Mouse (Mus musculus) cerebellum, postnatal 14 days (tissue): Measurements from ENCODE around the gene Os9.
"Not testable (repeated sequence)": the region's sequence is repeated elsewhere in the genome, so short reads cannot be mapped to it uniquely, and the experiment has no call there.

Experiments used
- DNase-seq, 2 experiments: peaks; one replicate each; pipeline ENCODE4 v3.0.0; 2021; ENCODE audit warnings: mixed read lengths in 2 of 2

Os9 gene

DNA sequence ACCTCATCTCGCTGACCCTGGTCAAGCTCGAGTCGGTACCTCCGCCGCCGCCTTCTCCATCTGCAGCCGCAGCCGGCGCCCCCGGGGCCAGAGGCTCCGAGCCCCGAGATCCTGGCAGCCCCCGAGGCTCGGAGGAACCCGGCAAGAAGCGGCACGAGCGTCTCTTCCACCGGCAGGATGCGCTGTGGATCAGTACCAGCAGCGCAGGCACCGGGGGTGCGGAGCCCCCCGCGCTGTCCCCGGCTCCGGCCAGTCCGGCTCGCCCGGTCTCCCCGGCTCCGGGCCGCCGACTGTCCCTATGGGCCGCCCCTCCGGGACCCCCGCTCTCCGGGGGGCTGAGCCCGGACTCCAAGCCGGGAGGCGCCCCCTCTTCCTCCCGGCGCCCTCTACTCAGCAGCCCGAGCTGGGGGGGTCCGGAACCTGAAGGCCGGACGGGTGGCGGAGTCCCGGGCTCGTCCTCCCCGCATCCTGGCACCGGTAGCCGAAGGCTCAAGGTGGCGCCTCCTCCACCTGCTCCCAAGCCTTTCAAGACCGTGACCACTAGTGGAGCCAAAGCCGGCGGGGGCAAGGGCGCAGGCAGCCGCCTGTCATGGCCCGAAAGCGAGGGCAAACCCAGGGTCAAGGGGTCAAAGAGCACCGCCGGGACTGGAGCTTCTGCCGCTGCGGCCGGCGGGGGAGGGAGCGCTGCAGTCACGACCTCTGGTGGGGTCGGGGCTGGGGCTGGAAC, 41.1 kb downstream of the Os9 start:
- peak; percentile 76 to 80 for DNase-seq

DNA sequence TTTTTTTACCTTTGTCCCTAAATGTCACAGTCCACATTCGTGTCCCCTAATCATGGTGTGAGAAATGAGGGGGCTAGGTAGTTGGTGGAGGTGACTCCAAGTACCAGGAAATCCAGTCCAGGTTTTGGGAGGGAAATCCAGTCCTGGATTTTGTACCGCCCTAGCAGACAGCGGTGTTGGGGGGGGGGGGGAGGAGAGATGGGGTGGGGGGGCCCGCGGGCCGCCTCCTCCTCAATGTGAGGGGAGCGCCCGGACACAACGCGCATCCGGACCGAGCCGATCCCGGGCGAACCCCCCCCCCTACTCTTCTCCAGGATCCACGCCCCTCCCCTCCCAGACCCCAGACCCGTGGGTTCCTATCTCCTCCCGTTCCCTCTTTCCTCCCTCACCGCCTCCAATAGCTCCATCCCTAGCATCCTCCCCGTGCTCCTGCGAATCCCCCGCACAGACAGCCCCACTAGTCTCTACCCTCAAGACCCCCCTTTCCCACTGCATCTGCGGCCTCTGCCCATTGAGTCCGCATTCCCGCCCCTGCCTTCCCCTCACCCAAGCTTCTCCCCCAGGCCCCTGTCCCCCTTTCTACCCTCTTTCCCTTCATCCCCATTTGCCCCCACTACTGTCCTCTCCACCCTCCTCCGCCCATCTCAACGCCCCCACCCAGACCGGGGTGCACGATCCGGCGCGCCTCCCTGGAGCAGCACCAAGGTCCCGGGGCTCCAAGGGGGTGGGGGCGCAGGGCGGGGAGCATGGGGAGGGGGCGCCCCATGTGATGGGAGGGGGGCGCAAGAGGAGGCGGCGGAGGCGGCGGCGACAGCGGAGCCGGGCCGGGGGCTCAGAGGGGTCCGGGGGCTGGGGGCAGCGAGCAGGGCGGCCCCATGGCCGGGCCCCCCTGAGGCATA, 42.0 kb downstream of the Os9 start:
- DNase-seq: peak; percentile 87 to 88

DNA sequence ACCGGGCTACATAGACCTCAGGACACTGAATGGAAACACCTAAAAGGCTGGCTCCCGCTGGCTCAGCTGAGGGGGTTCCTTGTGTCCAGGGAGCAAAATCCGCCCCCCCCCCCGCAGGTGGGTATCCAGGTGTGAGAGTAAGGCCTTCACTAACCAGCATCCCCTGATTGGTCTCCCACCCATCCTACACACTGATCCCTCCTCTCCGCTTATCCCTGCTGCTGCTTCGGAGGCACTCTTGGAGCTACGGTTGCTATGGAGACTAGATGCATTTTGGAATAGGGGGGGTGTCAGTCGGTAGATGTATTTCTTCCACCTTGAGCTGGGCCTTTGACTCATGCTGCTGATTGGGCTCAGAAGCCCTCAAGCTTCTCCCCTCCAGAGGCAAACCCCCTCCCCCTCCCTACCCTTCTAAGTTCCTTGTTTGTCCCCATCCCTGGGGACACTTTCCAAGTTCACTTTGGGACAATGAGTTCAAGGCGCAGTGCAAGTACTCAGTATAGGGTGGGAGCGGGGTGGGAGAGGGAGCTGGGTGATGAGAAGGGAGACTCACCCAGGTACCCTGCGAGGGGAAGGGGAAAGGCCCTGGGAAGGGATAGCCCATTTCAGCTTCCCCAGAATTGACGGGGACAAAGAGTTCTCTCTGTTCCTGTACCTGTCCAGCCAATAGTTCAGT, 42.8 kb downstream of the Os9 start:
- DNase-seq: peak in 1 of 2 experiments; percentile 47

DNA sequence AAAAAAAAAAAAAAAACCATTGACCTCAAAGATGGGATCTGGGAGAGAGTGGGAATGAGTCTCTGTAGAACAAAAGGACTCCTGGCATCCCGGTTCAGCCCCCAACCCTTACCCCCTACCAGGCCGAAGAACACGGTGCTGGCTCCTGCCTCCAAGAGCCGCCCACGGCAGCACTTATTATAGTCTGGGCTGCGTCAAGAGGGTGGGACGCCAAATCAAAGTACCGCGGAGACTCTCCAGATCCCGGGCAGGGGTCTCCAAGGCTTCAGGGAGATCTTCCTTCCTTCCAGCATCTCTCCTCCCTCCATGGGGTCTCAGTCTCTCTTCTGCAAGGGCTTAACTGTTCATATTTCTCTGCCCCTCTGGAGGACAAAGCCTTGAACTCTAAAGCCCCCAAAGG, 43.4 kb downstream of the Os9 start:
- peak in 1 of 2 experiments; percentile 26 for DNase-seq

DNA sequence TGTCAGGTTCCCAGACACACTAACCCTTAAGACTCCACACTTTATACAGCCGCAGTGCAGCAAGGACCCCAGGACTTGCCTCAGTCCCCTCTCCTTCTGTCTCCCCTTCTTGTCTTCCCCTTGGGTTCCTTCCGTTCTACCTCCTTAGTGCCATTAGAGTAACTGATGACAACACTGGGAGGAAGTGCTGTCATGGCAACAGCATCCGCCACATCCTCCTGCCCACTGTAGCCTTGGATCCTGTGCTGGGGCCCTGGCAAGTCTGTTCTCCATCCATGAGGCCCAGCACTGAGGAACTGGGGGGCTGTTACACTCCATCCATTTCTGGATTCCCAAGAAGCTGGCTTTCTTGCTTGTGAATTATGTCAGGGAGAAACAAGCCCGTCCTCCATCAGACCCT, 44.8 kb downstream of the Os9 start:
- no peak for DNase-seq

DNA sequence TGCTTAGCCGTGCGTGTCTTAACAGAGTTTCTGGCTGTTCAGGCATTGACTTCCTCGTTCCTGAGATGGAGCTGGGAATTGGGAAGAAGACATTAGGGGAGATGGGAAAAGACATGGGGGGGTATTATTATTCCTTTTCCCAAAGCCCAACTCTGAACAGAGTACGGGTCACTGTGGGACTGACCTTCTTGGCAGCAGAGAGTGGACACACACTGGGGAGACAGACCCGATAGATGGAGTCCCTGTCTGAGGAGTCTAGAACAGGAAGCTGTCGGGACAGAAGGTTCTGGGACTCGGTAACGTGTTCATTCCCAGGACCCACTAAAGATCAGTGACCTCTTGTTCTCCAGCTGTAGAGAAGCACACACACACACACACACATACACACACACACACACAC, 45.3 kb downstream of the Os9 start:
- DNase-seq: no peak

DNA sequence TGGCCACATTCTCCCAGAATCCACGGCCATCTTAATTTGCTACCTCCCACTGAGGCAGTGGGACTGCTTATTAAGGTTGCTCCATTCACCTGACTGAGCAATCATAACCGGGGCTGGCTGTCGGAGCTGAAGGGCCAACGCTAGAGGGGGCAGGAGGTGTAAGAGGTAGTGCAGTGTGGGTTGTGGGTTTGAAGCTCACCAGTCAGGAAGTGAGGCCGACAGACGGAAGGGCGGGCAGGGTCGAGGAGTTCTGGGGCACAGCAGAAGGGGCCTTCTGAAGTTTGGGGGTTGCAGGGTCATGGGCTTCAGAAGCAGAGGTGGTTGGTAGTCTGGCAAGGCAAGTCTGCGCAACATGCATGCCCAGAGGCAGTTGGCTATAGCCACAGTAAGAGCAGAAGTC, 45.9 kb downstream of the Os9 start, which contains the start of gene Agap2:
Gene Agap2, plus strand, starts transcription at position 205 of the 400 bp plus-strand sequence.
- no peak for DNase-seq

DNA sequence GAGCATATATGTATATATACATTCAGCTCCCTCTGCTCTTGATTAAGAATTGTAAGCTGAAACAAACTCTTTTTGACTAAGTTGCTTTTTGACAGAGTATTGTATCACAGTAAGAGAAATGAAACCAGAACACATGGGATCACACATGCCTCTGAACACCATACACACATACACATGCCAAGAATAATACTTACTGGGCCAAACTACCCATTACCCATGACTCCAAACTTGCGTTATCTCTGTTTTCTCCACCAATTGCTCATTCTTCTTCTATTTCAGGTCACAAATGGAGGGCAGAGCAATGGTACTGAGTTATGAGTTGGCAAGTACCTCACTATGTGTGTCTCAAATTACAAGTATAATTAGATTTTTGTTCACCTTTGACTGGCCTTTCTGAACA, 47.0 kb downstream of the Os9 start:
- no peak for DNase-seq

DNA sequence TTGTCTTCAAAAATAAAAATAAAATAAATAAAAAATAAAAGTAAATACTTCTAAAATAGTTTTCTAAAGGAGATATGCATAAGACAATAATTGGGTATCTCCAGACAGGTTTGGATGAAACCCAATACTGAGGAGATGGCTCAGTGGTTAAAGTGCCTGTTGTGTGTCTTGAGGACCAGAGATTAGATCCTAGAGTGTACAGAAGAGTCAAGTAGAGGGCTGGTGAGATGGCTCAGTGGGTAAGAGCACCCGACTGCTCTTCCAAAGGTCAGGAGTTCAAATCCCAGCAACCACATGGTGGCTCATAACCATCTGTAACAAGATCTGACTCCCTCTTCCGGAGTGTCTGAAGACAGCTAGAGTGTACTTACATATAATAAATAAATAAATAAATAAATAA, 48.0 kb downstream of the Os9 start:
- not testable (repeated sequence) for DNase-seq

DNA sequence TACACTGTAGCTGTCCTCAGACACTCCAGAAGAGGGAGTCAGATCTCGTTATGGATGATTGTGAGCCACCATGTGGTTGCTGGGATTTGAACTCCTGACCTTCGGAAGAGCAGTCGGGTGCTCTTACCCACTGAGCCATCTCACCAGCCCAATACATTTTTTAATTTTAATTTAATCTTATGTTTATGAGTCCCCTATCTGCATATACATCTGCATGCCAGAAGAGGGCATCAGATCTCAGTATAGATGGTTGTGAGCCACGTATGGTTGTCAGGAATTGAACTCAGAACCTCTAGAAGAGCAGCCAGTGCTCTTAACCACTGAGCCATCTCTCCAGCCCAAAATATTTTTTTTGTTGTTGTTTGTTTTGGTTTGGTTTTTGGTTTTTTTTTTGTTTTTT, 48.7 kb downstream of the Os9 start:
- not testable (repeated sequence) for DNase-seq

DNA sequence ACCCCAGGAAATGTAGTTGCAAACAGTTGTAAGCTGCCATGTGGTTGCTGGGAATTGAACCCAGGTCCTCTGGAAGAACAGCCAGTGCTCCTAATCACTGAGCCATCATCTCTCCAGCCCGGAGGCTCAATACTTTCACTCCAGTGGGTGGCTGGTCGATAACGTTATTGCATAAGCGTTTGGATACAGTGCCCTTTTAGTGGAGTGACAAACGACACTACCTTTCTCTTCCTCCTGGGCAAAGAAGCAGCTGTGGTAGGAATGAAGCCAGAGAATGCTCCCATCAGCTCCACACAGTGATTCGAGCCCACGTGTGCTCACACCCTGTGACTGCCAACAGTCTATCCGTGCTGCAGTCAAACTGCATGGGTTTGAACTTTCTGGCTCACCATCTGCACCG, 49.7 kb downstream of the Os9 start:
- DNase-seq: no peak

DNA sequence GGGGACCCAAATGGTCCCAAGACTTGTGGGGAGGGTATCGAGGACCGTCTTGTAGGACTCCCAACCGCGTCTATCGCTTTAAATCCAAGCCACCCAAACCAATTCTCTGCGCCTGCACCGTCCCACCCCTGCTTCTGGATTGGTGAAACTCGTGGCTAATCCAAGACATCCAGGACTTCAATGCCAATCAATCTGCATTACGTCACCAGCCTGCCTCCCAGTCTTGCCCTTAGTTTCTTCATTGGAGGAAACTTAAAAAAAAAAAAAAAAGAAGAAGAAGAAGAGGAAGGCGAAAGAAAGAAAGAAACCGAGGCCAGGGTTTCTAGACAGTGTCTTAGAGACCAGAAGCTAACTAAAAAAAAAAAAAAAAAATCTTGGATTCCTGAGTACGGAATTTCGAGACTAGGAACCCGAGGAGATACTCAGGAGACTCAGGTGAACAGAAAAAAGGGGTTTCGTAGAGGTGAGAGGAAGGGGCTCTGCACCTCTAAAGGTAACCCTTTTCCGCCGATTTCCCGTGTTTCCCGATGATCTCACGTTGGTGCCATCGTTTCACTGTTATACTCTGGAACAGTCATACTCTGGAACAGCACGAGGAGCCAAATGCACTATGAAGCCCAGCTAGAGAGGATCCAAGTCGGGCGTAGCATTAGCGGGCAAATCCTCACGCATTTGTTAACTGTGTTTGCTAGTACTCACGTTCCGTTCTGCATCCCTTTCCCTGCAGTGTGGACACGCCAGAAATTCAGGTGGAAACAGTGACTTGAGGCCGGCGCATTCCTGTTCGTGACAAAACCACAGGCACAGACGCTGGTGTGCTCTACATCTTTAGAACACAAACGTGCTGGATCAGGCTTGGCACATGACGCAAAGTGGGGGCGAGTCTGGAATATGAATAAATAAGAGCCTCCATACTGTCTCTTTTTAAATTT, 50.5 kb downstream of the Os9 start, which contains the start of gene Tspan31:
Gene Tspan31, minus strand, starts transcription at position 75 of the 932 bp plus-strand sequence.
- peak; percentile 89 to 92 for DNase-seq

DNA sequence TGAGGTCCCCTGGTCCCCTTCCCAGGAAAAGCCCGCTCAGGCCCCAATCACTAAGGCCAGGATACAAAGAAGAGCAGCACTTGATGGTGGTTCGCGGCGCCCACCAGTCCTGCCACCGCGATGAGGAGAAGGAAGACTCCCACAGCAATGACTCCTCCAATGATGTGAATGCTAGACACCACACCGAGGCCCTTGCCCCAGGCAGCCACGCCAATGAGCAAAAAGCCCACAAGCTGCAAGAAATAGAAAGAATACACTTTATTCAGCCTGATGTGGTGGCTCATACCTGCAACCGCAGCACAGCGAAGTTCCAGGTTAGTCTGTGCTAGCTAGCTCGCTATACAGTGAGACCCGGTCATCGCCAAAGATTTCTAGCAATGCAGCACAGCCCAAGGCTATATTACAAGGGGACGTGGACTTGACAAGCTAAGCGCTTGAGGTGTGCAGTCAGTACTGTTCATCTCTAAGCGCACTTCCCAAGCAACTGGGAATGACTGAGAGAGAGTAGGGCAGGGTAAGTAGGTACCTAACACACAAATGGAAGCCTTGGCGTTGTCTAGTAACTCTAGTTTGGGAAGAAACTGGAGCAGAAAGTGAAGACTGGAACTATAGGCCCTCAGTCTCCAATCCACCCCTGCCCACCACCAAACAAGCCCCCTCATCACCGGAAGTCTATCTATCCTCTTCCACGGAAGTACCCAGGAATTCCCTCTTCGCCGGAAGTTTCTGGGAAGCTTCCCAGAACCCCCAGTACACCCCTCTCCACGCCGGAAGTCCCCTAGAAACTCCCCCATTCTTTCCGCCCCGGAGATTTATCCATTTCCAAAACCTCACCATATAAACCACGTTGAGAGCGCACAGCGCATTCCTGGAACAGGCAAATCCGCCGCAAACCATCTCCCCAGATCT, 51.4 kb downstream of the Os9 start:
- DNase-seq: peak in 1 of 2 experiments; percentile 28

DNA sequence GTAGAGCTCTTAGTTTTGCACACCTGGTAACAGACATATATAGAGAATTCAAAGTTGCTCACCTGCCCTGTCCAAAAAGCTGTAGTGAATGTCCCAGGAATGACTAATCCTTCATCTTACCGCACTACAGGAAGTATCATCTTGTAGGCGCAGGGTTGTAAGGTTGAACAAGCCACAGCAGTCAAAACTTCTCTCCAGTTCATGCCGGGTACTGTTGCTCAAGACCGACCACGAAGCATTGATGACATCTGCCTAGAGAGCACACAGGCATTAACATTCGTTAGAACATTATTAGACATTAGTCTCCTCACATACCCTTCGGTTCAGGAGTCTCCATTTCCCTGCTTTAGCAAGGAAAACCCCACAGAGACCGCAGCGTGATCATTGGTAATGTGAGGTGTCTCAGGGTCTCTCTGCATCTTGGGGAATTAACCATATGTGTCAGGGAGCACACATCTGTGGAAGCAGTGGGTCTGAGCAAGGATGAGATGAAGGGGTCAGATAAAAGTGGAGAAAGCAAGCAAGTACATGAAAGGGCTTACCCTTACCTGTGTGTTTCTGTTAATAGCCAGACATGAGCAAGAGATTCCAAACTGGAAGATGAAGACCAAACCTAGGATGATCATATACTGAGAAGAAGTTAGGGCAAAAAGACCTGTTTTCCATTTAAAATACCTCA, 52.4 kb downstream of the Os9 start:
- no peak for DNase-seq

DNA sequence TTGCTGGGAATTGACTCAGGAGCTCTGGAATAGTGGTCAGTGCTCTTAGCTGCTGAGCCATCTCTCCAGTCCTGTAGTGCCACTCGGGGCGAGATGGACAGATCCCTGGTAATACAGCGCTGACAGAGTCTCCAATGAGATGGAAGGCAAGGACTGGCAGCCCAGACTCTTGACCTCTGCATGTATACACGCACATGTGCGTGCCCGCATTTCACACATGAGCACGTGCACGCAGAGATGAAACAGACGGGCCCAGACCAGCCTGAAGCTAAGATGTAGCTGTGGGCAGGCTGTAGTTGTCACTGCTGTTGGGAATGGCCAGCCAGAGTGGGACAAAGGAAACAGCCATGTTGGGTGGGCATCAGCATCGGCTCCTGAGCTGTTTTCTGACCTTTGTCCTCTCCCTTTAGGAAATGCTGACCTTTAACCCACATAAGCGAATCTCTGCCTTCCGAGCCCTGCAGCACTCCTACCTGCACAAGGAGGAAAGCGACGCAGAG, 54.4 kb downstream of the Os9 start:
- DNase-seq: no peak

DNA sequence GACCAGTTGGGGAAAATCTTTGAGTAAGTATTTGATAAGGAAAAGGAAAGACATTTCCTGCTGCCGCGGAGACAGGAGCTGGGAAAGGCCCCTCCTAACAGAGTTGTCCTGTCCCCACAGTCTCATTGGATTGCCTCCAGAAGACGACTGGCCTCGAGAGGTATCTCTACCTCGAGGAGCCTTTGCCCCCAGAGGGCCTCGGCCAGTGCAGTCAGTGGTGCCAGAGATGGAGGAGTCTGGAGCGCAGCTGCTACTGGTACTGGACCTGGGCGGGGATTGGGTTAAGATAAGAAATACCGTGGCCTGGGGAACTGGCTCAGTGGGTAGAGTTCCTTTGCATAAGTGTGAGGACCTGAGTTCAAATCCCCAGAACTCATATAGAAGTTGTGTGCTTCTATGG, 55.0 kb downstream of the Os9 start:
- DNase-seq: no peak

DNA sequence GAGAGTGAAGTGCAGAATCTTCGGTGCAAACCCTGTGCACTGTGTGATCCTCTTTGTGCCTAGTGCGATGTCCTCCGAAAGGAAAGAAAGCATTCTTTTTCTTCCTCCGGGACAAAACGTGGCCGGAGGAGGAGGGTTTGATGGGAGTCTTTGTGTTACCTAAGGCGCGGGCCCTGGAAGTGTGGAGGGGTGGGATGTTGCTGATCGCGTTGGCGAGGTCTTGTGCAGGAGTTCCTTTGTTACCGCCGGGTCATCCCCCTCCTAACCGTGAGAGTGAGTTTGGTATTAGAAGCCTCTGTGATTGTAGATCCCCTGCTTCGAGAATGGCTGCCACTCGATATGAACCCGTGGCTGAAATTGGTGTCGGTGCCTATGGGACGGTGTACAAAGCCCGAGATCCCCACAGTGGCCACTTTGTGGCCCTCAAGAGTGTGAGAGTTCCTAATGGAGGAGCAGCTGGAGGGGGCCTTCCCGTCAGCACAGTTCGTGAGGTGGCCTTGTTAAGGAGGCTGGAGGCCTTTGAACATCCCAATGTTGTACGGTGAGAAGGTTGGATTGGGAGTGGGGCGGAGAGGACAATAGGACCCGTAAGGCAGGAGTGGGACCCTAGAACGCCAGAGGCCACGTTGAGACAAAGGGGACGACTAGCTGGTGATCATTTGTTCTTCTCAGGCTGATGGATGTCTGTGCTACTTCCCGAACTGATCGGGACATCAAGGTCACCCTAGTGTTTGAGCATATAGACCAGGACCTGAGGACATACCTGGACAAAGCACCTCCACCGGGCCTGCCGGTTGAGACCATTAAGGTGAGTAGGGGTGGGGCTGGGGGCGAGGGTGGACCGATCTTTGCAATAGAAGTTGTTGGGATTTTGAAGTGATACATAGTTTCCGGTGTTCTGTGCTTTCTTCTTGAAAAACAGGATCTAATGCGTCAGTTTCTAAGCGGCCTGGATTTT, 56.7 kb downstream of the Os9 start:
- peak in 1 of 2 experiments; percentile 51 for DNase-seq

DNA sequence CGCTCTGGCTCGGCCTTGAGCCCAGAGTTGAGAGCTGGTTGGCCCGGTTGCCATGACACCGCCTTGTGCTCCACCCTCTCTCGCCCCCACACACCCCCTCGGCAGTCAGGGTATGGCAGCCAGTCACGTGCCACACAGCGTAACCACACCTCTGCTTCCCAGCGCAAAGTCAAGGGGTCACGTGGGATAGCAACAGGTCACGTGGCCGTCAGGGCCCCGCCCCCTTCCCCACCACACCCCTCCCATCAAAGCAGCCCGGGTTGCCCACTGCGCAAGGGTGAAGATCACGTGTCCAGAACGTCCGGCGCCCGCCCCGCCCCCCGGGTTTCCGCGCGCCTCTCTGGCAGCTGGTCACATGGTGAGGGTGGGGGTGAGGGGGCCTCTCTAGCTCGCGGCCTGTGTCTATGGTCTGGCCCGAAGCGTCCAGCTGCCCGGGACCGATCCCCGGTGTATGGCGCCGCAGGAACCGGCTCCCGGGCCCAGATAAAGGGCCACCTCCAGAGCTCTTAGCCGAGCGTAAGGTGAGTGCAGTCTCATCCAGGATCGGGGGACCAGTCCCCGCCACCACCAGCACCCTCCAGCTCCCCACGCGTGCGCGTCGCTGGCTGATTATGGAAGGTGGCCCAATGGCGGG, 57.6 kb downstream of the Os9 start, which contains the start of gene Cdk4:
Gene Cdk4, plus strand, starts transcription at position 296 of the 634 bp plus-strand sequence.
- peak; percentile 99 to 100 for DNase-seq
